Mouse (Mus musculus): Measurements from ENCODE around the gene Caln1. TPM values are rescaled to one million over a fixed set of nuclear protein-coding genes. Genes with fewer than 3 reads are reported as not detected.

Gene Caln1
- polyA plus RNA-seq, 1 experiment from 2014 or later, result 30.3 TPM

DNA sequence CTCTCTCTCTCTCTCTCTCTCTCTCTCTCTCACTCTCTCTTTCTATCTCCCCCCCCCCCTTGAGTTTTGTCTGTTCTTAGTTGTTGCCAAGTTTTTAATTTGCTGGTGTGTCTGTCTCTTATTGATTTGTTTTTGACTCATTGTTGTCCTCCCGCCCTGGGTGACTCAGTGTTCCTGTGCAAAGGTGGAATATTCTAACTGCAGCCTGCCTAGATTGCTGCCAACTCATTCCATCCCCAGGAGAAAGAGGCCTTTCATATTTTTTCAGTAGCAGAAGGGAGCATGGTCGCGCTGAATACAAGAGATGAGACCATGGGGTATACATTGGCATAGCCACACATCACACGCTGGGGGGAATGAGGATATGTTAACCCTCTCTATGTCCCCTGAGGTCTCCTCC lies 335.6 kb downstream of the Caln1 start:
- H3K36me3 ChIP-seq (ENCODE audit: control insufficient read depth, insufficient read depth, low read length), result no peaks in the 10 kb centered on the region
- no peak for ATAC-seq (ENCODE audit: low read depth)
- WGBS, result 68% methylated on average over 4 of the region's 4 CpGs
- no peaks in the 10 kb centered on the region for H3K27me3 ChIP-seq (ENCODE audit: control insufficient read depth, insufficient read depth, low read length)
- H3K9ac ChIP-seq (replicated peaks; ENCODE audit: low read depth, low read length), result no peak overlapping the region
- H3K4me1 ChIP-seq (ENCODE audit: control insufficient read depth, insufficient read depth, low read length), result no peaks in the 10 kb centered on the region
- no peak overlapping the region for H3K4me3 ChIP-seq (ENCODE audit: low read depth, low read length)
- H3K9me3 ChIP-seq (ENCODE audit: control insufficient read depth, low read length), result no peaks in the 10 kb centered on the region
- H3K4me2 ChIP-seq (ENCODE audit: low read depth, low read length), result no peak overlapping the region
- no peak overlapping the region for H3K27ac ChIP-seq (ENCODE audit: low read depth, low read length)

DNA sequence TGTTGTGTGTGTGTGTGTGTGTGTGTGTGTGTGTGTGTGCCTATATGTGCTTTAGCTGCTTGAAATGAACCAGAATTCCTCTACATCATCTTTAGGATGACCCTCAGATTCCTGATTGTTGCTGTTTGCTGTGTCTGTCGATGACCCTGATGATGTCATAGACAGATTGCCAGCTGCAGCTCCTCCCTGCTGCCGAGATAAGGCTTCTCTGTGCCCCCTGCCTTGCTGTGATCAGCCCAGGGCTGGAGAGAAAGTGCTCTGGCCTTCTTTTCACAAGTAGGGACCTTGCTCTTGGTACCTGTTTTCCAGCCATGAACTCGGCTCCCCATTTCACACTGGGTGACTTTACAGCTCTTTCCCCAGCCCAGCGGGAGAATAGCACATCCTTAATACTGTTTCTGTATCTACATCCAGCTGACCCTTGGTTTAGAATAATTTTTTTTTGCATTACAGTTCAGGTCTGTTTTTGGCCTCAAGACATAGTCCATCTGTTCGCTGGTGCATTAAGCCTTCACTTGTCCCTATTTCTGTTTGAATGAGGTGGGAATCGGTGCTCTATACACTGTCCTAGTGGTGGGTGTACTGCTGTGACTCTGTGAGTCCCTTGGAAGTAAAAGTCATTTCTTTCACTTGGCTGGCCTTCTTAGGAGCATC lies 337.1 kb downstream of the Caln1 start:
- no peak overlapping the region for H3K27ac ChIP-seq (ENCODE audit: low read depth, low read length)
- no peak overlapping the region for H3K4me3 ChIP-seq (ENCODE audit: low read depth, low read length)
- no peaks in the 10 kb centered on the region for H3K36me3 ChIP-seq (ENCODE audit: control insufficient read depth, insufficient read depth, low read length)
- 70% methylated on average over 6 of the region's 6 CpGs for WGBS
- H3K27me3 ChIP-seq (ENCODE audit: control insufficient read depth, insufficient read depth, low read length), result no peaks in the 10 kb centered on the region
- ATAC-seq (ENCODE audit: low read depth), result no peak
- H3K9ac ChIP-seq (replicated peaks; ENCODE audit: low read depth, low read length), result no peak overlapping the region
- no peaks in the 10 kb centered on the region for H3K9me3 ChIP-seq (ENCODE audit: control insufficient read depth, low read length)
- no peaks in the 10 kb centered on the region for H3K4me1 ChIP-seq (ENCODE audit: control insufficient read depth, insufficient read depth, low read length)
- no peak overlapping the region for H3K4me2 ChIP-seq (ENCODE audit: low read depth, low read length)

- H3K4me1 ChIP-seq (ENCODE audit: control insufficient read depth, insufficient read depth, low read length), result no peaks in the 10 kb centered on the region
- no peak for ATAC-seq (ENCODE audit: low read depth)
- no peaks in the 10 kb centered on the region for H3K27me3 ChIP-seq (ENCODE audit: control insufficient read depth, insufficient read depth, low read length)
- H3K4me3 ChIP-seq (ENCODE audit: low read depth, low read length), result no peak overlapping the region
- 88% methylated on average over 3 of the region's 3 CpGs for WGBS
- H3K36me3 ChIP-seq (ENCODE audit: control insufficient read depth, insufficient read depth, low read length), result no peaks in the 10 kb centered on the region
- no peaks in the 10 kb centered on the region for H3K9me3 ChIP-seq (ENCODE audit: control insufficient read depth, low read length)
- no peak overlapping the region for H3K27ac ChIP-seq (ENCODE audit: low read depth, low read length)
- H3K4me2 ChIP-seq (ENCODE audit: low read depth, low read length), result no peak overlapping the region
- H3K9ac ChIP-seq (replicated peaks; ENCODE audit: low read depth, low read length), result no peak overlapping the region
These were observed 338.5 kb downstream of the Caln1 start for GRCm38 (mm10) chr5:130707755-130708154.

DNA sequence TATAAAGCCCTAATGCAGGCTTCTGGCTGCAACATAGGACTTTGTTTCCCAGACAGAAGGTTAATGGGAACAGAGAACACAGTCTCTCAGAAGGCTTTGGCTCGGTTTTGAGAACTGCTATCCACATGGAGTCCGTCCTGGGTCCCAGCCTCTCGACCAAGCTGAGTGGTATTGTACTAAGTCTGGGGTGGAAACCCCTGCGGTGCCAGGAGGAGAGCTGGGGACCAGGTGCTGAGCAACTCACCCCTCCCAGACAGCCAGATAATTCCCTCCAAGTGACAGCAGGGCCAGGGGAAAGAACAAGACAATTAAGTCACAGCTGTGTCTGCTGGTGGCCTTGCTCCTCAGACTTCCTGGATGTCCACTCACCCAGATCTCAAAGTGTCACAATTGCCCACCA lies 339.4 kb downstream of the Caln1 start:
- H3K27me3 ChIP-seq (ENCODE audit: control insufficient read depth, insufficient read depth, low read length), result no peaks in the 10 kb centered on the region
- ATAC-seq (ENCODE audit: low read depth), result no peak
- no peaks in the 10 kb centered on the region for H3K9me3 ChIP-seq (ENCODE audit: control insufficient read depth, low read length)
- 77% methylated on average over 4 of the region's 4 CpGs for WGBS
- H3K4me3 ChIP-seq (ENCODE audit: low read depth, low read length), result no peak overlapping the region
- no peak overlapping the region for H3K4me2 ChIP-seq (ENCODE audit: low read depth, low read length)
- H3K36me3 ChIP-seq (ENCODE audit: control insufficient read depth, insufficient read depth, low read length), result no peaks in the 10 kb centered on the region
- H3K27ac ChIP-seq (ENCODE audit: low read depth, low read length), result no peak overlapping the region
- no peak overlapping the region for H3K9ac ChIP-seq (replicated peaks; ENCODE audit: low read depth, low read length)
- H3K4me1 ChIP-seq (ENCODE audit: control insufficient read depth, insufficient read depth, low read length), result no peaks in the 10 kb centered on the region

DNA sequence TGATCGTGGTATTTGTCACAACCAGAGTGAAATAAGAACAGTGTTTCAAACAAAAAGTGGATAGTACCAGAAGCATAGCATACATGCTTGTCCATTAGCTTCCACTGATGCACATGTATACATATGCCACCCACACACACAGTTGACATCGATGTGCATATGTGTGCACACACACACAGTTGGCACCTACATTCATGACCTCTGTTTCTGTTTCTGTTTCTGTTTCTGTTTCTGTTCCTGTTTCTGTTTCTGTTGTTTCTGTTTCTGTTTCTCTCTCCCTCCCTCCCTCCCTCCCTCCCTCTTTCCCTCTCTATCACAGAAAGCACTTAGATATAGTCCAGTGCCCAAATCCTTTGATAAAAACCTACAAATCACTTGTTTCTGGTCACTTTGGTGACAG lies 342.4 kb downstream of the Caln1 start:
- Histone ChIP-seq H3K4me3 (ENCODE audit: low read depth, low read length) (no peak overlapping the region), H3K9me3 (ENCODE audit: control insufficient read depth, low read length) (no peaks in the 10 kb centered on the region), H3K4me1 (ENCODE audit: control insufficient read depth, insufficient read depth, low read length) (no peaks in the 10 kb centered on the region), H3K27me3 (ENCODE audit: control insufficient read depth, insufficient read depth, low read length) (no peaks in the 10 kb centered on the region), H3K36me3 (ENCODE audit: control insufficient read depth, insufficient read depth, low read length) (no peaks in the 10 kb centered on the region), H3K9ac (replicated peaks; ENCODE audit: low read depth, low read length) (no peak overlapping the region), H3K27ac (ENCODE audit: low read depth, low read length) (no peak overlapping the region), H3K4me2 (ENCODE audit: low read depth, low read length) (no peak overlapping the region)
- WGBS, result 100% methylated on average over 2 of the region's 2 CpGs
- ATAC-seq (ENCODE audit: low read depth), result no peak

DNA sequence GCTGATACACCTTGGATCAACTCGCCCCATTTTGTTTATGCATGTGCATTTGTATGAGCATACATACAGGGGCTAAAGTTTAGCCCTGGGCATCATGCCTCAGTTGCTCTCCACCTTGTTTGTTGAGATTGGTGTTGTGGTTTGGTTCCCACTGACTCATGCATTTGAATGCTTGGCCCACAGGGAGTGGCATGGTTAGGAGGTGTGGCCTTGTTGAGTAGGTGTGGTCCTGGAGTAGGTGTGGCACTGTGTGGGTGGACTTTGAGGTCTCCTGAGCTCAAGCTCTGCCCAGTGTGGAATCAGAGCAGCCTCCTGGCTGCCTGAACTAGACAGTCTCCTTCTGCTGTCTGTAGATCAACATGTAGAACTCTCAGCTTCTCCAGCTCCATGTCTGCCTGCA lies 343.0 kb downstream of the Caln1 start:
- WGBS, result 82% methylated on average over 1 of the region's 1 CpGs
- no peak for ATAC-seq (ENCODE audit: low read depth)
- H3K27ac ChIP-seq (ENCODE audit: low read depth, low read length), result no peak overlapping the region

DNA sequence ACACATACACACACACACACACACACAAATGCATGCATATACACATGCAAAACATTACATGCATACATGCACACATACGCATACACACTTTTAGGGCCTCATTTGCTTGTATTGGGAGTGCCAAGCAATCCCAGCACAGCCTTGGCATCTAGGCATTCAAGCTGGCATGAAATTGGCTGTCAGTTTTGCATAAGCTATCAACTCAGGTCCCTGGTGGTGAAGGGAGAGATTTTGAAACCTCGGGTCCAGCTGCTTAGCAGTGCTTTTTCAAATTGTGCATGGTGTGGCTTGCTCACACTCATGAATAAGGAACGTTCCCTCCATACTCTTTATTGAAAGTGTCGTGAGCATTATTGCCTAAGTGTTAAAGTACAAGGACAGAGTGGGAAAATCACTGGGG lies 345.9 kb downstream of the Caln1 start:
- Histone ChIP-seq H3K4me2 (ENCODE audit: low read depth, low read length) (no peak overlapping the region), H3K9me3 (ENCODE audit: control insufficient read depth, low read length) (no peaks in the 10 kb centered on the region), H3K4me1 (ENCODE audit: control insufficient read depth, insufficient read depth, low read length) (no peaks in the 10 kb centered on the region), H3K4me3 (ENCODE audit: low read depth, low read length) (no peak overlapping the region), H3K9ac (replicated peaks; ENCODE audit: low read depth, low read length) (no peak overlapping the region), H3K27ac (ENCODE audit: low read depth, low read length) (no peak overlapping the region), H3K27me3 (ENCODE audit: control insufficient read depth, insufficient read depth, low read length) (no peaks in the 10 kb centered on the region), H3K36me3 (ENCODE audit: control insufficient read depth, insufficient read depth, low read length) (no peaks in the 10 kb centered on the region)
- 66% methylated on average over 4 of the region's 4 CpGs for WGBS
- ATAC-seq (ENCODE audit: low read depth), result no peak

More for the DNA sequence above, 343.0 kb downstream of the Caln1 start:
- H3K4me3 ChIP-seq (ENCODE audit: low read depth, low read length), result no peak overlapping the region
- H3K9me3 ChIP-seq (ENCODE audit: control insufficient read depth, low read length), result no peaks in the 10 kb centered on the region
- H3K36me3 ChIP-seq (ENCODE audit: control insufficient read depth, insufficient read depth, low read length), result no peaks in the 10 kb centered on the region
- H3K9ac ChIP-seq (replicated peaks; ENCODE audit: low read depth, low read length), result no peak overlapping the region
- H3K4me1 ChIP-seq (ENCODE audit: control insufficient read depth, insufficient read depth, low read length), result no peaks in the 10 kb centered on the region
- no peaks in the 10 kb centered on the region for H3K27me3 ChIP-seq (ENCODE audit: control insufficient read depth, insufficient read depth, low read length)
- no peak overlapping the region for H3K4me2 ChIP-seq (ENCODE audit: low read depth, low read length)

GRCm38 (mm10) chr5:130718385-130718784 lies 349.1 kb downstream of the Caln1 start:
- H3K27me3 ChIP-seq (ENCODE audit: control insufficient read depth, insufficient read depth, low read length), result no peaks in the 10 kb centered on the region
- no peak overlapping the region for H3K27ac ChIP-seq (ENCODE audit: low read depth, low read length)
- no peak overlapping the region for H3K4me3 ChIP-seq (ENCODE audit: low read depth, low read length)
- no peaks in the 10 kb centered on the region for H3K4me1 ChIP-seq (ENCODE audit: control insufficient read depth, insufficient read depth, low read length)
- H3K9ac ChIP-seq (replicated peaks; ENCODE audit: low read depth, low read length), result no peak overlapping the region
- no peak overlapping the region for H3K4me2 ChIP-seq (ENCODE audit: low read depth, low read length)
- H3K9me3 ChIP-seq (ENCODE audit: control insufficient read depth, low read length), result no peaks in the 10 kb centered on the region
- no peaks in the 10 kb centered on the region for H3K36me3 ChIP-seq (ENCODE audit: control insufficient read depth, insufficient read depth, low read length)
- no peak for ATAC-seq (ENCODE audit: low read depth)
- 64% methylated on average over 9 of the region's 9 CpGs for WGBS

DNA sequence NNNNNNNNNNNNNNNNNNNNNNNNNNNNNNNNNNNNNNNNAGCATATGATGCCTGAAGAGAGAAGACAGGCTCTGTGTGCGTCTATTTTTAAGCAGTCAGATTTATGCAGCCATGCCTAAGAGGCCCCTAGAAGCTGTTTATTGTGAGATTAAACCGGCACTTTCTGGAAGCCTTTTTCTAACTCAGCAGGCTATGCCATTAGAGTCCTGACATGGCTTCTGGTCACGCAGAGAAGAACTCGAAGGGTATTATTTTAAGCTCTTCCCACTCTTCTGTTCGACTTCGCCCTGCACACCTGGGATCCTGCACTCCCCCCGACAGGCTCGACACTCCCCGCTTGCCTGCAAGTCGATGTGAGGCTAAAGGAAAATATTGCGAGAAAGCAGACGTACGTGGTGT lies 372.9 kb downstream of the Caln1 start:
- WGBS, result 65% methylated on average over 13 of the region's 13 CpGs
- H3K4me2 ChIP-seq (ENCODE audit: low read depth, low read length), result no peak overlapping the region
- no peak overlapping the region for H3K27ac ChIP-seq (ENCODE audit: low read depth, low read length)
- H3K9me3 ChIP-seq (ENCODE audit: control insufficient read depth, low read length), result no peaks in the 10 kb centered on the region
- H3K4me1 ChIP-seq (ENCODE audit: control insufficient read depth, insufficient read depth, low read length), result no peaks in the 10 kb centered on the region
- no peaks in the 10 kb centered on the region for H3K27me3 ChIP-seq (ENCODE audit: control insufficient read depth, insufficient read depth, low read length)
- H3K36me3 ChIP-seq (ENCODE audit: control insufficient read depth, insufficient read depth, low read length), result no peaks in the 10 kb centered on the region
- no peak overlapping the region for H3K9ac ChIP-seq (replicated peaks; ENCODE audit: low read depth, low read length)
- no peak for ATAC-seq (ENCODE audit: low read depth)
- H3K4me3 ChIP-seq (ENCODE audit: low read depth, low read length), result no peak overlapping the region
